Mouse (Mus musculus) heart, adult 18-20 months (tissue): ENCODE measurements around the gene Spag5. TPM values are rescaled to one million over a fixed set of nuclear protein-coding genes. Genes with fewer than 3 reads are reported as not detected.

Experiments used
- DNase-seq, 2 experiments: peaks; one replicate each; pipeline ENCODE4 v3.0.0; 2021 to 2022; ENCODE audit warnings: mixed read lengths in 1 of 2
- total RNA-seq, 2 experiments: library from RNA; stranded (reverse); gene quantifications; 2 replicates each; pipeline ENCODE4 v1.2.3; 2021

Gene Spag5
- total RNA-seq, 2 experiments from 2014 or later = 0.28 to 0.35 TPM

DNA sequence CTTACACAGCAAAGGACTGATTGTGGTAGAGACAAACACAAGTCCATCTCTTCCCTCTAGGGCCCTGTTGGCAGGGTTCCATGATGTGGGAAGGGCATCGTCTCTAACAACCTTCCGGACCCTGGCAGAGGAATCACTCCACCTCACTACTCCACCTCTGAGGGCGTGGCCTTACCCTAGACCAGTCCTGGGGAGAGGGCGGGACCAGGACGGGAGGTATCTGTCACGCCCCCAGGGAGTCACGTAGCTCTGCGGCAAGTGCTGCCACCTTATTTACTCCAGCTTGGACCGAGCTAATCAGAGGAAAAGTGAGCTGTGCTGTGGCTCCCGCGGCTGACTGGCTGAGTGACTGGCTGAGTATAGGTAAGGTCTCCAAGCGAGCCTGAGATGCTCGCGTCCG is 21.5 kb downstream of the Spag5 start, which contains the start of gene Aldoc:
Aldoc (plus strand) TSS at position 109 of the 400 bp plus-strand sequence.
- DNase-seq = peak; percentile 61 to 76

DNA sequence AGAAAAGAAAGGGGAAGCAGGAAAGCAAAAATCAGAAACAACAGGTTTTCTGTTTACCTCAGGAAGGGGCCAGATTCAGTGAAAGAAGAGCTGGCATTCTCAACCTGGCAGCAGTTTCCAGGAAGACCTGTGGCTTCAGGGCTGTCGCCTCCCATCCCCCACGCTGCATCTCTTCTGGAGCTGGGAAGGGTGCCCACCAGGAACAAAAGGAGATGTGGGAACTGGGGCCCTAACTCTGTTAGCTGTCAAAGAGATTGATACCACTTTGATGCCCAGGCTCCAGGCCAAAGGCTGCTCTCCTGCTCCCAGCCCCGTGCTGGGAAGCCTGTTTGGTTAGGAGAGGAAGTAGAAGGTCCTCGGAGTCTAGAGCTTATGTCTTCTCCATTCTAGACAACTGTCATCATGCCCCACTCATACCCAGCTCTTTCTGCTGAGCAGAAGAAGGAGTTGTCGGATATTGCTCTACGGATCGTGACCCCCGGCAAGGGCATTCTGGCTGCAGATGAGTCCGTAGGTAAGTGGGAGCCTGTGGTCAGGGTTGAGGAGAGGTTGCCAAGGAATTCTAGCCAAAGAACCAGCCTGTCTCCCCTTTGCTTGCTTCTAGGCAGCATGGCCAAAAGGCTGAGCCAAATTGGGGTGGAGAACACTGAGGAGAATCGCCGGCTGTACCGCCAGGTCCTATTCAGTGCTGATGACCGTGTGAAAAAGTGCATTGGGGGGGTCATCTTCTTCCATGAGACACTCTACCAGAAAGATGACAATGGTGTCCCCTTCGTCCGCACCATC is 22.9 kb downstream of the Spag5 start:
- DNase-seq = no peak

DNA sequence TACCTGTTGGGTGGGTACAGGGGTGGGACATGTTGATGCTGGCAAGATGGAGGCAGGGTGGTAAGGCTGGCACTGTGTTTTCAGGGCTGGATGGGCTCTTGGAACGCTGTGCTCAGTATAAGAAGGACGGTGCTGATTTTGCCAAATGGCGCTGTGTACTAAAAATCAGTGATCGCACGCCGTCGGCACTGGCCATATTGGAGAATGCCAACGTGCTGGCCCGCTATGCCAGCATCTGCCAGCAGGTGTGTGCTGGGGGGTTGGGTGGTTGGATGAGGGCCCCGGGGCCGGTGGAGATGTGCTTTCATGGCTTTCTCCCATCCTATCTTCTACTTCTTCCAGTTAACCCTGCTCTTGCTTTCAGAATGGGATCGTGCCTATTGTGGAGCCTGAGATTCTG is 23.6 kb downstream of the Spag5 start:
- no peak for DNase-seq

DNA sequence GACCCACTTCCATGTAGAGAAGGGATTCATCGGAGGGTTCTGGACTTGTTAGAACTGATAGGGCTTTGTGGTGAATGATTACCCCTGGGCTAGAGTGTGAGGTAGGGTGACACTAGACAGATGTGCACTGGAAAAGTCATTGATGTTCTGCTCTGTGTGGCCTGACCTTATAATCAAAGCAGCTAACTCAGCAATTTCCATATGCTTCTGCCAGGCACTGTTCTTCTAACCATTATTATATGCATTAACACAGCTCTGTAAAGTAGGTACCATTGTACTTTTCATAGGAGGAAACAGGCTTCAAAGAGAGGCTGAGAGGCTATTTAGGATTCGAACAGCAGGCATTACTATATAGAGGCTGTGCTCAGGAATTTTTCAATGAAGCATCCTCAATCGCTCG is 25.9 kb downstream of the Spag5 start:
- DNase-seq = no peak

DNA sequence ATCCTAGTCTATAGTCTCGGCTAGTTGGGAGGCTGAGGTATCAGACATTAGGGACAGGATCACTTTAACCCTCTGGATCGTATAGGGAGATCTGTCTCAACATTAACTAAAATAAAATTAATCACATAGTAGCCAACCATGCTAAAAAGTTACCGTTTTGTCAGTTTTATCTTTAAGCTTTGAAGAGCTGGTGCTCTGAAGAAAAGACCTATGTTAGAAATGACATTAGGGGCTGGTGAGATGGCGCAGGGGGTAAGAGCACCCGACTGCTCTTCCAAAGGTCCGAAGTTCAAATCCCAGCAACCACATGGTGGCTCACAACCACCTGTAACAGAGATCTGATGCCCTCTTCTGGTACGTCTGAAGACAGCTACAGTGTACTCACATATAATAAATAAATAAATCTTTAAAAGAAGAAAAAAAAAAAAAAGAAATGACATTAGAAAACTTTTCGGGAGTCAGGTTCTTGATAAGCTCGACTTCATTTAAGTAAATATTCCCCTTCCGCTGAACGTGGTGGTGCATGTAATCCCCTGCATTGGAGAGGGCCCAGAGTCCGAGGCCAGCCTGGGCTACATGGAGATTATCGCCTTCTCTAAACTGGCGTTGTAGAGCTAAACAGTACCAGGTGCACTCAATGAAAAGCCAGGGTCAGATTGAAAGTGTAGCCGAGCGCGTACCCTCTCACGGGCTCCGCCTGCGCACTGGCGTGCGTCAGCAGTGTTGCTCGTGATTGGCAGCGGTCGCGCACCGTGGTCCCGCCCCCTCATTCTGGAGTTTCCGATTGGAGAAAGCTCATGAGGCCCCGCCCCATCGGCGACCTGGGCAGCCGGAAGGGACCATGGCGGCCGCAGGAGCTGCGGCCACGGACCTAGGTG is 26.5 kb downstream of the Spag5 start, which contains the start of gene Pigs:
Pigs (plus strand) TSS at position 782 of the 878 bp plus-strand sequence.
- peak; percentile 98 for DNase-seq

DNA sequence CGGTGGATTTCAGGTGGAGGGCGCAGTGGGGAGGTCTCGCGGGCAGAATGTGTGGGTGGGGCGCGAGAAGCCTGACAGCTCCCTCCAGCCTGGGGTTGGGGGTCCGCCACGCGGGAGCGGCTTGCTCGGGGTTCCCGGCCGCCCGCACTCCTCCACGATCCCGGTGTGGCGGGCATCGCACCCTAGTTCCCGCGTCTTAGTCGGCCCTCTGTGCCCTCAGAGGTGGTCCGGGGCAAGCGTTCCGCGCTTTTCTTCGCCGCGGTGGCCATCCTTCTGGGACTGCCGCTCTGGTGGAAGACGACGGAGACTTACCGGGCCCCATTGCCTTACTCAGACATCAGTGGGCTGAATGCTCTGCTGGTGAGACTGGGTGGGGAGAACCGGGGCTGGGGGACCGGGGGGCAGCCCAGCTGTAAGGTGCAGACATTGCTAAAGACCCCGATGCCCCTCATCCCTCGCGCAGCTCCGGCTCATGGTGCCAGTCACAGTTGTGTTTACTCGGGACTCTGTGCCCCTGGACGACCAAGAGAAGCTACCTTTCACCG is 27.3 kb downstream of the Spag5 start:
- DNase-seq = no peak

DNA sequence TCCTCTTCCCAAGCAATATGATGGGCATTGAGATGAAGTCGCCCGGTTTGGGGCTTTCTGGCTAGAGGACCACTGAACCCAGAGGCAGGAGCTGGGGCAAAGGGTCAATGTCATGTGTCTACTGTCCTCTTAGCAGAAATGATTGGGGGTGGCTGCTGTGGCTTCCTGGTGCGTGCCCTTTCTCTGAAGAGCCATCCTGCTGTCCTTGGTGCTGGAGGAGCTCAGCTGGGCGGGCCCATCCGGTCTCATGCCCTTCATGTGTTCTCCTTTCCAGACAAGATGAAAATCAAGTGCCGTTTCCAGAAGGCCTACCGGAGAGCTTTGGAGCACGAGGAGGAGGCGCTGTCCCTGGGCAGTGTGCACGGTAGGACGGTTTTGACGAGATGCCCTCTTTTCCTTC is 31.3 kb downstream of the Spag5 start:
- no peak for DNase-seq

DNA sequence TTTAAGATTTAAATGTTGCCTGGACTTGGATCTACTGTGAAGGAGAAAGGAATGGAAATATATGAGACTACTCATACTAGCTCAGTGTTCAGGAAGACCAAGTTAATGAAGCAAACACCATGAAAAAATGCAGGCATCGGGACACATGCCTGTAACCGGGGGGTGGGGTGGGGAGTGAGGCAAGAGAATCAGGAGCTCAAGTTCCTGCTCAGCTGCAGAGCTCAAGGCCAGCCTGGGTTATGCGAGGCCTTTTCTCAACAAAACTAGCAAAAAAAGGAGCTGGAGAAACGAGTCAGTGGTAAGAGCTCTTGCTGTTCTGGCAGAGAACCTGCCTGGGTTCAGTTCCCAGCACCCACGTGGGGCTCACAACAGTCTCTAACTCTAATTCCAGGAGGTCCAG is 32.7 kb downstream of the Spag5 start:
- DNase-seq = no peak

DNA sequence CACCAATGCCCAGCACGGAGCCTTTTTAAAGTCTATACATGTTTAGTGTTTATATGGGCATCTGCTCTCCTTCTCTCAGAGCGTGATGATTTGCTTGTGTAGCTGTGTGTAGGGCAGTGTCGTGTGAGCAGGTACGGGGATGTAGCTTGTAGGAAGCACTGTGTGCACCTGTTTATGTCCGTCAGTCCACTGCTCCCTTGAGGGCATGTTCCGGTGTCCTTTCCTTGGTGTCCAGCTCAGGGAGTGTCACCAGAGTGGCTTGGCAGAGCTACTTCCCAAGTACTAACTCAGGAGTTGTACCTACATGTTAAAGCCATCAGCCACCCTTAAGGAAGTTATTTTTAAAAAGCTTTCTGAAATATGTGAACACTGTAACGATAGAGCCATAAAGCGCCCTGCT is 35.7 kb downstream of the Spag5 start:
- no peak for DNase-seq

DNA sequence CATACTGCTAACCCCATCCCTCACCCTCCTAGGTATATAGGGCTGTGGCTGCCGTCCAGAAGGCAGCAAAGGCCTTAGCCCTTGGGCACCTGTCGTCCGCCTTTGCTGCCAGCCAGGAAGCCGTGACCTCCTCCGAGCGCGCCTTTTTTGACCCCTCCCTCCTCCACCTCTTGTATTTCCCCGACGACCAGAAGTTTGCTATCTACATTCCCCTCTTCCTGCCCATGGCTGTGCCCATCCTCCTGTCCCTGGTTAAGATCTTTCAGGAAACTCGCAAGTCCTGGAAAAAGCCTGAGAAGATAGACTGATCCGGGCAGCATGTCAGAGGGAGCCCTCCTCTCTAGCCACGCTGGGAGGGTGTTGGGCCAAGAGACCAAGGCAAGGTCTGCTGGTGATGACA is 40.4 kb downstream of the Spag5 start:
- no peak for DNase-seq

DNA sequence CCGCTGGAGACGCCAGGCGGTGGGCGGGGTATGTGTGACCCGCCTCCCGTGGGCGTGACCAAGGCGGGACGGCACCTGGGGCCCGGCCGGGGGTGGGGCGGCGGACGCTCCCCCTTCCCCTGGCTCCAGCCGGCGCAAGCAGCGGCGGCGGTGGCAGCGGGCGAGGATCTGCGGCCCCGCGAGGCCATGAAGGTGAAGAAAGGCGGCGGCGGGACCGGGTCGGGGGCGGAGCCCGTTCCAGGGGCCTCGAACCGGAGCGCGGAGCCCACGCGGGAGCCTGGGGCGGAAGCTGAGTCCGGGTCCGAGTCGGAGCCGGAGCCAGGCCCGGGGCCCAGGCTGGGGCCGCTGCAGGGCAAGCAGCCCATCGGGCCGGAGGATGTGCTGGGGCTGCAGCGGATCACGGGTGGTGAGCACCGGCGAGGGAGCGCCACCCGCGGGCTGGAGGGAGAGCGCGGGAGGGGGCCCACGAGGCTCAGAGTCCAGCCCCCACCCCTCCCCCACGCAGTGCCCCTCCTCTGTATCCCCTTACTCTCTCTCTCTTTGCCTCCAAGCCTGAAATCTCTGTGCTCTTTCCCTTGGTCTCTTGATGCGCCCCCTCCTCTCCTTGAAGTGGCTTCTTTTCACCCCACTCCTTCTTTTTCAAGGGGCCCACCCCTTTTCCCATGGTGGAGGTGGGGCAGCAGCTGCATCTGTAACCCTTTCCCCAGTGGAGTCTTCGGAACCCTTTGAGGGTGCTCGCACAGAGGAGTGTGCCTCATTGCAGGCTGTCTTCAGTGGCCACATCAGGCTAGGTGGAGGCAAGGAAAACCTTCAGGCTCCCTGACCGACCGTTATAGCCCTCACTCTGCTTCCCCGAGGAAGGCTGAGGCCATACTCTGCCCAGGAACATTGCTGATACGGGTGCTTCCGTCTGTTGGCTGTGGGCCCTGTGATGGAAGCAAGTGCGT is 42.3 kb downstream of the Spag5 start, which contains the start of gene Unc119:
Unc119 (plus strand) TSS at position 102 of the 947 bp plus-strand sequence.
- DNase-seq = peak; percentile 81

DNA sequence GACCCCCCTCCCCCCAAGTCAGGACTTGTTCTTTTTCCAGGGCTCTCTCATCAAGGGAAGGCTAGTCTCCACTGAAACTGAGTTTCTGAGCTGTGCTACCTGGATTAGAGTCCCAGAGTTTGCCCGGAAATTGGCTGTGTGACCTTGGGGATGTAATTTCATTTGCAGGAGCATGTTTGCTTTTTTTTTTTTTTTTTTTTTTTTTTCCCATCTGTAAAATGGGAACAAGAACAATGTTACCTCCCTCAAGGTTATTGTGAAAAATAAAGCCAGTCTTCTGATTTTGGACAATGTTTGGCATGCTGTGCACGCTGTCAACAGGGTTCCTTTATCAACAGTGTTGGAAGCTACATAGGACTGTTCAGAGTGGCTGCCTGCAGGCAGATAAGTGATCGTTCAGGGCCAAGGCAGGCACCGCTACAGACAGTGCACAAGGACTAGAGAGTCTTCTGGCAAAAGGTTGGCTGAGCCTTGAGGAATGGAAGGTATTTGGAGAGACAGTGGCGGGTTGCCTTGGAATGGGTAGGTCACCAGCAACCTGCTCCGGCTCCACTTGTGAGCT is 43.1 kb downstream of the Spag5 start:
- no peak for DNase-seq

DNA sequence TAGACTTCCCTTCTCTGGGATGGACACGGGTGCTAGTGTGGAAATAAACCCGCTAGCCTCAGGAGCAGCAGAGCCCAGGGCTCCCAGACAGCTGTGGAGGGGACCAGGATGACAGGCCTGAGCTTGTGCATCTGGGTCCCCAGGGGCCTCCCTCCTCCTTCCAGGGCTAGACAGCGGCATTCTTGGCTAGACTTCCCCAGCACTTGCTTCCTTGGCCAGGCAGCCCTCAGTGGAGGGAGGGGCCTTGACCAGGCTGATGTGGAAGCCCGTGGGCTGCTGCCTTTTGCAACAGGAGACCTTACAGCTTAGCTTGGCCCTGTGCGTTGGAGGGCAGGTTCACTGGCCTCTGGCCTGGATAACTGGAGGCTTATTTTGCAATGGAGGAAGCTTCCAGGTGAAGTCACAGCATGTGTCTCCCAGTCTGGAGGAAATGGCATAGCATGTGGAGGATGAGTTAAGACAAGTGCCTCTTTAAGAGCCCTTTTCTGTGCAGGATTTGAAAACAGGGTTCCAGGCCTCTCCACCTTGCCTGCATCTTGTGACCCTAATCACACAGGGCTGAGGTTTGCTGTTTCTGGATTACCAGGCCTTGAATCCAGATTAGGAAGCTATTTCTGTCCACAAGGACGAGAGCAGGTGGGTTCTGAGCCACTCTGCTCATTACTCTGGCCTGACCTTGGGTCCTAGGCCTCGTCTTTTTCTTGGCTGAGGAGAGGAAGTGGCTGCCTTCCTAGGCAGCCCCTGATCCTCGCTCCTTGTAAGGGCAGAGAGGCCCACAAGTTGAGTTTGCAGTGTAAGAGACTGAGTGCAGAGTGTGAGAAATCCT is 43.8 kb downstream of the Spag5 start:
- peak; percentile 73 to 86 for DNase-seq

DNA sequence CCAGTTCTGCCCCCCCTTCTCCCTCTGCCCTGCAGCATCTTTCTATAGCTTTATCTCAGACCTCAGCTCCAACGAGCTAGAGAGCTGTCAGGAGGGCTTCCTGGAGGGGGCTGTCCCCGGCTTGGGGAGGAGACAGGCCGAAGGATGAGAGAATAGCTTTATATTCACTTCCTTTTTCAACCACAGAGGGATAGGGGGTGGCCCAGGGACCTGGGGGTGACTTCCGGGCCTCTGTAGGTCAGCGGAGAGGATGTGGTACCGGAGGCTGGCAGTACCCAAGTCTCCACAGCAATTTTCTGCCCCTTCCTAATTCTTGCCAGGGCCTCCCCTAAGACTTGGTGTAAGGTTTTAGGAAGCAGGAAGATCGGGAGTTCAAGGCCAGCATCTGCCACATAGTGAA is 44.5 kb downstream of the Spag5 start:
- peak in 1 of 2 experiments; percentile 50 for DNase-seq

DNA sequence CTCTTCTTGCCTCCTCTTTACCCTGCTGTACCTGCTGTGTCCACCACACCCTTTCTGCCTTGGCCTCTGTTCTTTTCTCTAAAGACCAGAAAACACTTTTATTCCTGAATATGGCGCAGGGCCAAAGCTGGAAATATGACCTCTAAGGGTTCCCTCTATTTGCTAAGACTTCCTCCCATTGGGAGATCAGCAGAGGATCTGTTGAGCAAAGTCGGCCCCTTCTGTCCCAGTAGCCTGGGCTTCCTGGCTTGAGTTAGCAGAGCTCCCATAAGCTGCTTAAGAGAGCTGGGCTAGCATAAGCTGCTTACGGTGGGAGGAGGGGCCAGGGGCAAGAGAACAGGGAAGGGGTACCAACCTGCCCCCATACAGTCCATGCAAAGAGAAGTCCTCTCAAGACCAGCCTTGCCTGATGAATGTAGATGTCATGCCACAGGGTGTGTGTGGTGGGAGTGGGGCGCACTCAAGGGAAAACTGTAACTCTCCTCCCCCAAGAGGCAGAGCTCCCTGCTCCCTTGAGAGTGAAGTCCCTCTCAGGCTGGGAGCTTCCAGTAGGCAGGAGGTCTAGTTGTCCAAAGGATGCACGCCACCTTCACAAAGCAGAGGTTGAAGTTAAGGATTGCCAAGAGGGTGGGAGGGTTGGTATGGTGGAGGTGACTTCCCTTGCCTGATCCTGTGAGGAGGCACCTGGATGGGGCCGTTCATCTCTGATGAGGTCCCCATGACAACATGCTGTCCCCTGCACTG is 45.2 kb downstream of the Spag5 start:
- peak in 1 of 2 experiments; percentile 20 for DNase-seq

DNA sequence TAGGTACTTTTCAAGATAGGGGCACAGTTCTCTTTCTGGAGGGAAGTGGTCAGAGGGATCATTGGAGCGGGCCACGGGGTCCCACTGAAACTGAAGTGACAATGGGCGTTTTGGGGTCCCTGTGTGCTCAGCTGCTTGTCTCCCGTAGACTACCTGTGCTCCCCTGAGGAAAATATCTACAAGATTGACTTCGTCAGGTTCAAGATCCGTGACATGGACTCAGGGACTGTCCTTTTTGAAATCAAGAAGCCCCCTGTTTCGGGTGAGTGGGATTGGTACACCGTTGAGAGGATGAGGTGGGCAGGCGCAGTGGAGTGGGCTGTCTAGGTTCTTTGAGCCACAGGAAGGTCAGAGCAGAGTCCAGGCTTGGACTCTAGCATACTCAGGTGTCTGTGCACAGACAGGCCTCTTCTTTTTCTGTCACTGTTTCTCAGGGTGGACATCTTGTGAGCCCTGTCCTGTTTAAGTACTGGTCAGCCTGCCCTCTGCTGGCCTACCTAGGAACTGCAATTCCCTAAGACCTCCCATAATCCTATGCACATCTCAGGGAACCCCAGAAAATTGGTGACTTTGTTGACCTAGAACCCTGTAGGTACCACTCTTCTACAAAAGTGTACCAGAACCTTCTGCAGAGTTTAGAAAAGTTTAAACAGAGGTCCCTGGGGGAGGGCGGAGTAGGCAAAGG is 45.9 kb downstream of the Spag5 start:
- DNase-seq = peak; percentile 63 to 85

DNA sequence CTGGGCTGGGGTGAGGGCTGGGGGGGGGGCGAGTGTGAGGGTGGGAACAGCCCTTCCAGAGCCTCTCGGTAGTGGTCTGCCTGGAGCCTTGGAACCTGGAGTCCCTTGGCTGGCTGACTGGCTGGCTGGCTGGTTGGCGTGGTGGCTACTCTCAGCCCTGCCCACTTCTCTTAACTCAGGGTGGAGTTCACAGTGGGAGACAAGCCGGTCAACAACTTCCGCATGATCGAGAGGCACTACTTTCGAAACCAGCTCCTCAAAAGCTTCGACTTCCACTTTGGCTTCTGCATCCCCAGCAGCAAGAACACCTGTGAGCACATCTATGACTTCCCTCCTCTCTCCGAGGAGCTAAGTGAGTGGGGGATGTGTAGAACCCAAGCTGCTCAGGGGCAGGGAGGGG is 46.6 kb downstream of the Spag5 start:
- DNase-seq = peak in 1 of 2 experiments; percentile 59

DNA sequence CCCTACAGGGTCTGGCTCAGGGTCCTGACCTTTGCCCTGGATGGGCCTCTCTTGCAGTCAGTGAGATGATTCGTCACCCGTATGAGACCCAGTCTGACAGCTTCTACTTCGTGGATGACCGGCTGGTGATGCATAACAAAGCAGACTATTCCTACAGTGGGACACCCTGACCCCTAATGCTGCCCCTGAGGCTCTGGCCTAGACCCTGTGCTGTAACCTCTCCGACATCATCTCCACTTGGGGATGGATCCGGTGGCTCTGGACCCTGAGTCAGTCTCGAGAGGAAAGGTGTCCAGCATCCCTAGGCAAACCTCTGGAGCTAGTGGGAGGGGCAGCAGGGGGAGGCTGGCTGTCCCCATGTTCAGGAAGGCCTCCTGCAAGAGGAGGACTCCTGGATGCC is 47.1 kb downstream of the Spag5 start:
- no peak for DNase-seq
